Mouse (Mus musculus) testis, adult 2 months (tissue): ENCODE results near the gene Tnfsf13.

Source experiments
- CTCF ChIP-seq: fragments of 200-500 bp; IDR thresholded peaks from 2 replicates; pipeline ENCODE4 v1.5.1; 2012; ENCODE audit warnings: low read depth, mild to moderate bottlenecking, inconsistent platforms, low read length, moderate library complexity; ENCODE audit not compliant: control insufficient read depth, insufficient read depth, insufficient replicate concordance
- POLR2A ChIP-seq: fragments of 200-500 bp; IDR thresholded peaks from 2 replicates; pipeline ENCODE4 v1.6.1; 2012; ENCODE audit warnings: low read depth, mild to moderate bottlenecking, inconsistent platforms, low read length, moderate library complexity; ENCODE audit not compliant: control insufficient read depth

DNA sequence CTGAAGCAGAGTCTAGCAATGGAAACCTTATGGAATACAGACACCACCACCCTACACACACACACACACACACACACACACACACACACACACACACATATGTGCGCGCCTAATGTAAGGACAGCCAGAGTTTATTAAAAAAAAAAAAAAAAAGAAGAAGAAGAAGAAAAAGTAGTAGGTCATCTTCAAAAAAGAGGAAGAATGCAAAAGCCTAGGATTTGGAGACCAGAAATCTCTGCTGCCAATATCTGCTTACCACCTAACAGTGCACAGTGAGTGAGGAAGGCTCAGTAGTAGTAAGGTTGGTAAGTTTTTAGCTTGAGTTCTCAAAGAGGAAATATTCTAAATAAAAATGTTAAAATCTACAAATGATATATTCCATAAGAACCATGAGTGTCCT is 6.4 kb downstream of the Tnfsf13 start:
- TF ChIP-seq POLR2A = no peak
- no peak for TF ChIP-seq CTCF
